Mouse (Mus musculus) stomach, postnatal 0 days (tissue): ENCODE measurements around the gene Bcat1.

Experiments
- CTCF ChIP-seq: IDR thresholded peaks from 2 replicates; pipeline ENCODE4 v1.5.1; 2016; ENCODE audit warnings: antibody characterized with exemption, low read depth, mild to moderate bottlenecking, moderate library complexity
- EP300 ChIP-seq: optimal IDR thresholded peaks from 2 replicates; pipeline ENCODE3; 2016; ENCODE audit warnings: antibody characterized with exemption

GRCm38 (mm10) chr6:145110786-145111185 lies 34.8 kb upstream of the Bcat1 start:
- TF ChIP-seq EP300 (no peak), CTCF (no peak)
